In the genomic region with DNA sequence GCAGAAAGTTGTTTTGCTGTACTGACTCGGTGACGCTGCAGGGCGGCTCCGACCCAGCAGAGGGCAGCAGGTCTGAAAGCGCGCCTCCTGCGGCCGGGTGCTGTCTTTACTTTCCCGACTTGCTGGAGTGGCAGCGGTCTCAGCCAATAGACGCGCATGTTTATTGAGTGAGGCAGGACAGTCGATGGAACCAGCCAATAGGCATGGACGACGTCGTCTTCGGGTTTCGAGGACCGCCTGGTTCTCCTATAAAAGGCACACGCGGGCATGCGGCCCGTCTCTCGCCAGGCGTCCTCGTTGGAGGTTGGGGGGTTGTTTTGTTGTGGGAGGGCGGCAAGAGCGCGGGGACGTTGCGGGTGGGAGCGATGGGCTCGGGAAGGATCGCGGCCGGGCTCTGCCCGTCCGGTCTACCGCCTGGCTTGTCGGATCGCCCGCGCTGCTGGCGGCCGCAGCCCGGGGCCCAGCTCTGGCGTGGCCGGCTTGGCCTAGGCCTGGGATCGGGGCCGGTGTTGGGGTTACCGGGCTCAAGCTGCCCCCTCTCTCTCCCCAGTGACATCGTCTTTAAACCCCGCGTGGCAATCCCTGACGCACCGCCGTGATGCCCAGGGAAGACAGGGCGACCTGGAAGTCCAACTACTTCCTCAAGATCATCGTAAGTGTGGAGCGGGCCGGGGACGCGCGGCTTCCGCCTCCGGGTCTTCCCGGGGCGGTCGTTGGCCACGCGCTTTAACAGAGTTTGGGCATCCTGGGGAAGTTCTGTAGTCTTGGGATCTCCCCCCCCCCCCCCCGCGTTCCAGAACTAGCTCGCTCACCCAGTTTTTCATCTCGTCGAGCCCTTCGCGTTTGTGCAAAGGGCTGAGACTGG, we compare ENCODE assay signal across 8 mouse cellular contexts. TPM values are rescaled to one million over a fixed set of nuclear protein-coding genes. Genes with fewer than 3 reads are reported as not detected.
DNase-seq lines count a peak whose midpoint lies in the region; ATAC-seq lines count a peak whose summit lies in the region.

TSS of gene Rplp0 (plus strand) at position 231 of the 865 bp plus-strand sequence.

- peak; percentile 98 for ATAC-seq in hindbrain, embryonic 12.5 days (ENCODE audit: low FRiP score)

- under 1% methylated on average over 73 of the region's 78 CpGs for WGBS in hindbrain, embryonic 12.5 days

- no peaks in the 10 kb centered on the region for H3K27me3 ChIP-seq in hindbrain, embryonic 12.5 days

- H3K9me3 ChIP-seq in hindbrain, embryonic 12.5 days (replicated peaks): no peaks in the 10 kb centered on the region

- H3K36me3 ChIP-seq in hindbrain, embryonic 12.5 days: peaks cover 27% of the 10 kb centered on the region

- H3K4me3 ChIP-seq in hindbrain, embryonic 12.5 days: peak within 1 kb of the TSS; percentile 89

- H3K27ac ChIP-seq in hindbrain, embryonic 12.5 days: peak within 1 kb of the TSS; percentile 83

- H3K4me1 ChIP-seq in hindbrain, embryonic 12.5 days: peaks cover 13% of the 10 kb centered on the region

- H3K4me2 ChIP-seq in hindbrain, embryonic 12.5 days (replicated peaks): peak within 1 kb of the TSS; percentile 71

- H3K9ac ChIP-seq in hindbrain, embryonic 12.5 days: peak within 1 kb of the TSS; percentile 89

- DNase-seq in NIH3T3 (ENCODE audit: low read depth): peak; percentile 100
- peak; percentile 99 to 100 for DNase-seq in cerebellum, postnatal 10 days
- peak; percentile 98 to 100 for DNase-seq in frontal cortex, postnatal 10 days (ENCODE audit: low spot score in 2 of 2)
- DNase-seq in layer of hippocampus, postnatal 14 days (ENCODE audit: low spot score in 2 of 2): peak; percentile 100
- DNase-seq in lung, postnatal 14 days: peak; percentile 100
- DNase-seq in retina, adult 2 months (ENCODE audit: low read depth, low spot score): peak; percentile 99
- peak; percentile 99 to 100 for DNase-seq in thymus, postnatal 36 days

RNA-seq across cellular contexts. Expression of gene Rplp0, which starts in this region (rescaled TPM):
- polyA plus RNA-seq in hindbrain, embryonic 12.5 days (2016; fragmentation: Nextera tagmentation; extraction: Ambion mirVana): 819 and 900 TPM in 2 replicates
- total RNA-seq in layer of hippocampus, postnatal 14 days (2021): 100 to 1,000 TPM; 347 to 378 TPM

Comparison
In these comparisons a context has a peak if more than half of its experiments do, and no peak if none do; other contexts are left out.
1. Peak in every context shown above with its lines: DNase-seq, ATAC-seq, H3K4me3 ChIP-seq and H3K27ac ChIP-seq.